Mouse (Mus musculus) ES-E14 (cell line): ENCODE data around the gene Brap.

Experiments
- CHD2 ChIP-seq: IDR thresholded peaks from 2 replicates; pipeline ENCODE4 v1.6.1; 2014; ENCODE audit warnings: mild to moderate bottlenecking, low read depth, low read length, inconsistent platforms
- HCFC1 ChIP-seq: IDR thresholded peaks from 2 replicates; pipeline ENCODE4 v1.6.1; 2012; ENCODE audit warnings: low read length, inconsistent platforms, borderline replicate concordance; ENCODE audit not compliant: insufficient read depth
- ZC3H11A ChIP-seq: IDR thresholded peaks from 2 replicates; pipeline ENCODE4 v1.6.1; 2012; ENCODE audit warnings: low read depth, mild to moderate bottlenecking, inconsistent platforms, low read length, borderline replicate concordance

DNA sequence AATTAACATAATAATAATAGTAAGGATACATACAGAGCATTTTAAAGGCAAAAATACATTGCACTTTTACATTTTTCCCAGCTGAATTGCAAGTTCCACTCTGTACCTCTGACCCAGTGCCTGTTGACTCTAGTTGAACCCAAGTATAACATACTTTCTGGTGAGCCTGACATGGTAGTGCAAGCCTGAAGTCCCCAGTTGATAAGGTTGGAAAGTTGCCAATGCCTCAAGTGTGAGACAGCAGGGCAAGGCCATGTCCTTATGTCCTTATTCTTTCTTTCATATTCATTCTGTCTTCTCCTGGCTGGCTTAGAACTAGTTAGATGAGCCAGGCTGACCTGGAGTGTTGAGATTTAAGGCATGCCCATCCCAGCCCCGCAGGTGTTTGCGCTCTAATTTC lies 21.9 kb downstream of the Brap start:
- TF ChIP-seq HCFC1, result no peak
- no peak for TF ChIP-seq ZC3H11A
- TF ChIP-seq CHD2, result no peak
